In genomic region chrX:66554539-66554938, GRCm38 (mm10) we compare ENCODE assay signal across 14 mouse cellular contexts.
A peak's percentile ranks its signal among the peaks of the same experiment; 100 is the strongest.
DNase-seq lines count a peak whose midpoint lies in the region; ATAC-seq and TF ChIP-seq lines count a peak whose summit lies in the region.
"Had no signal": no experiment of that assay in that cellular context is flagged by ENCODE, and none has a peak within 500 bp of the region (broad histone marks: within the 10 kb centered on the region; RNA-seq: fewer than 3 reads in every experiment).

No protein-coding gene starts in this region.

- H3K9ac ChIP-seq in heart, embryonic 11.5 days (ENCODE audit: low read depth, low read length) = no peak overlapping the region
- no peak overlapping the region for H3K9ac ChIP-seq in neural tube, embryonic 13.5 days
- no peak overlapping the region for H3K9ac ChIP-seq in neural tube, embryonic 15.5 days (replicated peaks)
- H3K9ac ChIP-seq in hindbrain, embryonic 16.5 days (ENCODE audit: low read depth, low read length) = no peak overlapping the region
- H3K9ac ChIP-seq: heart, embryonic 13.5 days had no signal

- no peak overlapping the region for H3K4me2 ChIP-seq in heart, embryonic 11.5 days
- no peak overlapping the region for H3K4me2 ChIP-seq in neural tube, embryonic 13.5 days
- no peak overlapping the region for H3K4me2 ChIP-seq in neural tube, embryonic 15.5 days
- no peak overlapping the region for H3K4me2 ChIP-seq in hindbrain, embryonic 16.5 days (ENCODE audit: low read length)
- H3K4me2 ChIP-seq: heart, embryonic 13.5 days had no signal

- H3K9me3 ChIP-seq in heart, embryonic 11.5 days (replicated peaks; ENCODE audit: control insufficient read depth, low read length) = no peaks in the 10 kb centered on the region
- H3K9me3 ChIP-seq in neural tube, embryonic 13.5 days = no peaks in the 10 kb centered on the region
- H3K9me3 ChIP-seq in neural tube, embryonic 15.5 days (replicated peaks) = no peaks in the 10 kb centered on the region
- no peaks in the 10 kb centered on the region for H3K9me3 ChIP-seq in hindbrain, embryonic 16.5 days (ENCODE audit: control insufficient read depth, low read length)
- H3K9me3 ChIP-seq: forebrain, embryonic 10.5 days; heart, embryonic 13.5 days had no signal

- ATAC-seq in heart, embryonic 11.5 days (replicated peaks; ENCODE audit: insufficient number of reproducible peaks, low FRiP score, low TSS enrichment) = no peak
- peak; percentile 43; the same call in 1 of the 2 replicates for ATAC-seq in neural tube, embryonic 13.5 days (ENCODE audit: low read depth)
- ATAC-seq in neural tube, embryonic 15.5 days (ENCODE audit: low FRiP score) = no peak
- ATAC-seq in hindbrain, embryonic 16.5 days = peak; percentile 60; the same call in 1 of the 2 replicates
- ATAC-seq: CD4-positive, CD25-positive, alpha-beta regulatory T cell, adult 4 months had no signal

- H3K4me1 ChIP-seq in heart, embryonic 11.5 days (ENCODE audit: control insufficient read depth, insufficient read depth, low read length) = no peaks in the 10 kb centered on the region
- H3K4me1 ChIP-seq in neural tube, embryonic 13.5 days (replicated peaks) = no peaks in the 10 kb centered on the region
- no peaks in the 10 kb centered on the region for H3K4me1 ChIP-seq in neural tube, embryonic 15.5 days
- no peaks in the 10 kb centered on the region for H3K4me1 ChIP-seq in hindbrain, embryonic 16.5 days (ENCODE audit: control insufficient read depth, insufficient read depth, low read depth, low read length)
- no peaks in the 10 kb centered on the region for H3K4me1 ChIP-seq in kidney, adult 2 months (ENCODE audit: control insufficient read depth, insufficient read depth, low read length)
- H3K4me1 ChIP-seq: forebrain, embryonic 10.5 days; heart, embryonic 13.5 days had no signal

- no peak for TF ChIP-seq CTCF in kidney, adult 2 months (conservative IDR thresholded peaks at IDR 0.05; ENCODE audit: insufficient read depth, insufficient read length, low read depth, low read length)

- no peak overlapping the region for H3K4me3 ChIP-seq in heart, embryonic 11.5 days (ENCODE audit: low read depth, low read length)
- H3K4me3 ChIP-seq in neural tube, embryonic 13.5 days = no peak overlapping the region
- H3K4me3 ChIP-seq in neural tube, embryonic 15.5 days (replicated peaks) = no peak overlapping the region
- H3K4me3 ChIP-seq in hindbrain, embryonic 16.5 days (ENCODE audit: low read length) = no peak overlapping the region
- H3K4me3 ChIP-seq in kidney, adult 2 months (ENCODE audit: insufficient read depth, low read depth, low read length) = no peak overlapping the region
- H3K4me3 ChIP-seq: forebrain, embryonic 10.5 days; heart, embryonic 13.5 days had no signal

- no peak for TF ChIP-seq POLR2A in kidney, adult 2 months (IDR thresholded peaks at IDR 0.05; ENCODE audit: low read depth, low read length)

- DNase-seq in heart, adult 18-20 months = peak; percentile 21 to 26
- peak; percentile 5 for DNase-seq in cerebellum, adult 8-10 months
- no peak for DNase-seq in spleen, postnatal 10 days (ENCODE audit: low spot score in 2 of 2)
- no peak for DNase-seq in kidney, adult 2 months
- DNase-seq: kidney, postnatal 36 days; lung, postnatal 10 days; thymus, postnatal 14 days had no signal

- no peak overlapping the region for H3K27ac ChIP-seq in heart, embryonic 11.5 days (ENCODE audit: low read depth, low read length)
- no peak overlapping the region for H3K27ac ChIP-seq in neural tube, embryonic 13.5 days (replicated peaks)
- H3K27ac ChIP-seq in neural tube, embryonic 15.5 days (replicated peaks) = no peak overlapping the region
- H3K27ac ChIP-seq in hindbrain, embryonic 16.5 days (ENCODE audit: low read depth, low read length) = no peak overlapping the region
- H3K27ac ChIP-seq in kidney, adult 2 months (ENCODE audit: insufficient read depth, low read depth, low read length) = no peak overlapping the region
- H3K27ac ChIP-seq: forebrain, embryonic 10.5 days; heart, embryonic 13.5 days had no signal

- no peaks in the 10 kb centered on the region for H3K36me3 ChIP-seq in heart, embryonic 11.5 days (ENCODE audit: control insufficient read depth, insufficient read depth, low read length)
- no peaks in the 10 kb centered on the region for H3K36me3 ChIP-seq in neural tube, embryonic 13.5 days
- H3K36me3 ChIP-seq in neural tube, embryonic 15.5 days = no peaks in the 10 kb centered on the region
- H3K36me3 ChIP-seq in hindbrain, embryonic 16.5 days (ENCODE audit: control insufficient read depth, insufficient read depth, low read length) = no peaks in the 10 kb centered on the region
- H3K36me3 ChIP-seq in kidney, adult 2 months (ENCODE audit: control insufficient read depth, insufficient read depth, low read length) = no peaks in the 10 kb centered on the region
- H3K36me3 ChIP-seq: forebrain, embryonic 10.5 days; heart, embryonic 13.5 days had no signal

- 36% methylated on average over 2 of the region's 2 CpGs for WGBS in heart, embryonic 11.5 days (ENCODE audit: insufficient replicate concordance)
- 30% methylated on average over 2 of the region's 2 CpGs for WGBS in neural tube, embryonic 13.5 days
- WGBS in neural tube, embryonic 15.5 days = 38% methylated on average over 2 of the region's 2 CpGs
- WGBS in hindbrain, embryonic 16.5 days = 35% methylated on average over 2 of the region's 2 CpGs
- 46% methylated on average over 2 of the region's 2 CpGs for WGBS in kidney, adult 2 months

- no peaks in the 10 kb centered on the region for H3K27me3 ChIP-seq in heart, embryonic 11.5 days (ENCODE audit: control insufficient read depth, insufficient read depth, low read length)
- no peaks in the 10 kb centered on the region for H3K27me3 ChIP-seq in neural tube, embryonic 13.5 days
- no peaks in the 10 kb centered on the region for H3K27me3 ChIP-seq in neural tube, embryonic 15.5 days (replicated peaks)
- no peaks in the 10 kb centered on the region for H3K27me3 ChIP-seq in hindbrain, embryonic 16.5 days (replicated peaks; ENCODE audit: control insufficient read depth, insufficient read depth, low read length)
- no peaks in the 10 kb centered on the region for H3K27me3 ChIP-seq in kidney, adult 2 months (replicated peaks; ENCODE audit: control insufficient read depth, insufficient read depth, low read length)
- H3K27me3 ChIP-seq: heart, embryonic 13.5 days had no signal

Comparison
In these comparisons a context has a peak if more than half of its experiments do, and no peak if none do; other contexts are left out.
1. ATAC-seq: peak in neural tube, embryonic 13.5 days (single experiment) and hindbrain, embryonic 16.5 days (single experiment); none in heart, embryonic 11.5 days (single experiment) and neural tube, embryonic 15.5 days (single experiment).
2. DNase-seq: peak in heart, adult 18-20 months (2 of 2) and cerebellum, adult 8-10 months (single experiment); none in spleen, postnatal 10 days (0 of 2) and kidney, adult 2 months (single experiment).